Mouse (Mus musculus): ENCODE measurements around the gene Hsf2. TPM values are rescaled to one million over a fixed set of nuclear protein-coding genes. Genes with fewer than 3 reads are reported as not detected.
"Not testable (repeated sequence)": the region's sequence is repeated elsewhere in the genome, so short reads cannot be mapped to it uniquely, and the experiment has no call there.

The Hsf2 gene
- polyA plus RNA-seq, 1 experiment, result 4.9 TPM

DNA sequence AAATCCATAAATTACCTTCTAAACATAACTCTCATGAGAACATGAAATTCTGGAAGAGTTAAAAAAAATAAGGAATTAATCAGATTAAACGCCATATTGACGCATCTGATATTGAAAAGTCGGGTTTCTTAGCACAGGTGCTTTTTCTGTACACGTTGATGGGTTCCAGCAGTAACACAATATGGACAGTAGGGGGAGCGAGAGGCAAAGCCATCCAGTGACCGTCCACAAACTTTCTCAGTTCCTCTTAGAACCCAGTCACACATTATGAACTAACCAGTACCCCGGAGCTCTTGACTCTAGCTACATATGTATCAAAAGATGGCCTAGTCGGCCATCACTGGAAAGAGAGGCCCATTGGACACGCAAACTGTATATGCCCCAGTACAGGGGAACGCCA is 22.9 kb upstream of the Hsf2 start:
- not testable (repeated sequence) for H3K4me1 ChIP-seq (ENCODE audit: control insufficient read depth, insufficient read depth, low read length); H3K27me3 ChIP-seq (replicated peaks; ENCODE audit: control insufficient read depth, insufficient read depth, low read length); H3K36me3 ChIP-seq (ENCODE audit: control insufficient read depth, insufficient read depth, low read length); H3K4me3 ChIP-seq (ENCODE audit: insufficient read depth, low read depth, low read length); H3K27ac ChIP-seq (ENCODE audit: insufficient read depth, low read depth, low read length)
- peak; percentile 88 for TF ChIP-seq CTCF (conservative IDR thresholded peaks at IDR 0.05; ENCODE audit: insufficient read depth, insufficient read length, low read depth, low read length)
- 23% methylated on average over 10 of the region's 10 CpGs for WGBS
- DNase-seq, result peak; percentile 59

DNA sequence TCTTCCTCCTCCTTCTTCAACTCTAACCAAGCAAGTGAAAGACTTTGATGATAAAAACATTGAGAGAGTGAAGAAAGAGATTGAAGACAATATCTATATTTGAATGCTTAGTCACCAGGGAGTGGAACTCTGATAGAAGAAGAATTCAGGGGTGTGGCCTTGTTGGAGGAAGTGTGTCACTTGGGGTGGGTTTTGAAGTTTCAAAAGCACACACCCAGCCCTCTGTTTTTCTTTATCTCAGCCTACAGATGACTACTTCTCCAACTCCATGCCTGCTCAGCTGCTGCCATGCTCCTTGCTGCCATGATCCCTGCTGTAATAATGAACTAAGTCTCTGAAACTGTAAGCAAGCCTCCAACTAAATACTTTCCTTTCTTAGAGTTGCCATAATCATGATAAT is 20.4 kb upstream of the Hsf2 start:
- Histone ChIP-seq H3K36me3 (ENCODE audit: control insufficient read depth, insufficient read depth, low read length) (no peaks in the 10 kb centered on the region), H3K27ac (ENCODE audit: insufficient read depth, low read depth, low read length) (no peak overlapping the region), H3K27me3 (replicated peaks; ENCODE audit: control insufficient read depth, insufficient read depth, low read length) (no peaks in the 10 kb centered on the region), H3K4me1 (ENCODE audit: control insufficient read depth, insufficient read depth, low read length) (no peaks in the 10 kb centered on the region), H3K4me3 (ENCODE audit: insufficient read depth, low read depth, low read length) (no peak overlapping the region)
- TF ChIP-seq POLR2A (IDR thresholded peaks at IDR 0.05; ENCODE audit: low read depth, low read length) (no peak), CTCF (conservative IDR thresholded peaks at IDR 0.05; ENCODE audit: insufficient read depth, insufficient read length, low read depth, low read length) (no peak)
- no peak for DNase-seq

DNA sequence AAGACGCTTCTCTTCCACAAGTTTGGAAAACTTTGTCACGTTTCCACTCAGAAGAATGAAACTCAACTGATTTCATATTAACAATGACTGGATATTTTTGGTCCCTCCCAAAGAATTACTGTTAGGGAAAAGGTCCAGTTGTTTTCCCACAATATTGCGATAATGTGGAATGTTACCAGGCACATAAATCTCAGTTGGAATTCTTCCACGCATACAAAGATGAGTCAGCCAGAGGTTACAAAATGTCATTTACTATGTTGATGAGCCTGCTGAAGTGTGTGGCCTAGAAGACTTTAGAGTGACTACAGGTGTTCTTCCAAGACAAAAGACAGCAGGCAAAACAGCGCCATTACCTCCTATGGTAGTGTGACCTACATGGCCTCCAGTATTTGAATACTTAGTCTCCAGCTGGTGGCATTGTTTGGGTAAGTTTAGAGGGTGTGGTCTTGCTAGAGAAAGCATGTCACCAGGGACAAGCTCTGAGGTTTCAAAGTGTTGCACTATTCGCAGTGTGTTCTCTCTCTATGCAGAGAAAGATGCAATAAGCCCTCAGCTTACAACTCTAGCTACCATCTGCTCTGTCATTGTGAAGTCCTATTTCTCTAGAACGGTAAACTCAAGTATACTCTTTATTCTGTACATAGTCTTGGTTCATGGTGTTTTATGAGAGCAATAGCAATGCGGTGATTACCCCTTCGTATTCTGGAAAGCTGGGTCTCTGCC is 8.9 kb upstream of the Hsf2 start:
- DNase-seq, result no peak
- 72% methylated on average over 9 of the region's 9 CpGs for WGBS
- no peak overlapping the region for H3K27ac ChIP-seq (ENCODE audit: insufficient read depth, low read depth, low read length)

DNA sequence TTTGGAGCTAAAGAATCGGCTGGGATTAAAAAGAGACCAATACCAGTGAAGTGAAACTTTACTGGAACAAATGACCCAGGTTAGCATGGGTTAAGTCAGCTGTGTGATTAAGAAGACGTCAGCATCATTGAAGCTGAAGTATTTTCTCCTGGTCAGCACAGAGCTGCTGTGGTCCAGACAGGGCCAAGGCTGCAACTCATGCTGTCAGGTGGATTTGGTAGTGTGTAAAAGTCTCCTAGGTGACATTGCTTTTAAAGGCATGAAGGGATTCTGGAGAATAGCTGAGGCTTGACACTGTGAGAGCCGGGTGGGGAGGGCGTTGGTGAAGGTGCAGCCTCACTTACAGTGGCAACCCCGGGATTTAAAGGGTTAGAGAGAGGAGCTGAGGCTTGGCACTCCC is 4.5 kb upstream of the Hsf2 start:
- H3K27ac ChIP-seq (ENCODE audit: insufficient read depth, low read depth, low read length), result no peak overlapping the region
- WGBS, result 52% methylated on average over 5 of the region's 5 CpGs
- no peak for TF ChIP-seq POLR2A (IDR thresholded peaks at IDR 0.05; ENCODE audit: low read depth, low read length)
- TF ChIP-seq CTCF (conservative IDR thresholded peaks at IDR 0.05; ENCODE audit: insufficient read depth, insufficient read length, low read depth, low read length), result no peak
- no peaks in the 10 kb centered on the region for H3K27me3 ChIP-seq (replicated peaks; ENCODE audit: control insufficient read depth, insufficient read depth, low read length)
- no peaks in the 10 kb centered on the region; the same call in 1 of the 2 replicates for H3K4me1 ChIP-seq (ENCODE audit: control insufficient read depth, insufficient read depth, low read length)
- H3K4me3 ChIP-seq (ENCODE audit: insufficient read depth, low read depth, low read length), result no peak overlapping the region
- no peak for DNase-seq
- H3K36me3 ChIP-seq (ENCODE audit: control insufficient read depth, insufficient read depth, low read length), result no peaks in the 10 kb centered on the region

More for the DNA sequence above, 8.9 kb upstream of the Hsf2 start:
- Histone ChIP-seq H3K4me3 (ENCODE audit: insufficient read depth, low read depth, low read length) (no peak overlapping the region), H3K36me3 (ENCODE audit: control insufficient read depth, insufficient read depth, low read length) (no peaks in the 10 kb centered on the region), H3K4me1 (ENCODE audit: control insufficient read depth, insufficient read depth, low read length) (no peaks in the 10 kb centered on the region), H3K27me3 (replicated peaks; ENCODE audit: control insufficient read depth, insufficient read depth, low read length) (no peaks in the 10 kb centered on the region)
- no peak for TF ChIP-seq CTCF (conservative IDR thresholded peaks at IDR 0.05; ENCODE audit: insufficient read depth, insufficient read length, low read depth, low read length)
- TF ChIP-seq POLR2A (IDR thresholded peaks at IDR 0.05; ENCODE audit: low read depth, low read length), result no peak

DNA sequence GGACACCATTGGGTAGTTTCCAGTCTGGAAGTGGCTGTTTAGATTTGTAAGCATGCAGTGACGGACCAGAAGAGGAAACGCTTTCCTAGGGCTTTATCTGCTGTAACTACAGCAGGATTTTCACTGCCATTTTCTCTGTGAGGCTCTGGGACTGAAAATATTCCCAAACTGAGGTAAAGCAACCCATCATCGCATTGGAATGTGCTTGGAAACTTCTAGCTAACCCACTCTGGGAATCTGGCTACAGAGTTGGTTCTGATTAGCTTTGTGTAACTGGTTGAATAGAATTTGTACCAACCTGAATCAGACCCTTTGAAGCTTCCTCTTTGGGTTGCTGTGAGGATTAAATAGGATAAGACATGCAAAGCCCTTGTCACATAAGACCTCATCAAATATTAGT is 1.4 kb upstream of the Hsf2 start:
- H3K27ac ChIP-seq (ENCODE audit: insufficient read depth, low read depth, low read length), result no peak overlapping the region
- peaks cover 8% of the 10 kb centered on the region; the same call in 1 of the 2 replicates for H3K4me1 ChIP-seq (ENCODE audit: control insufficient read depth, insufficient read depth, low read length)
- DNase-seq, result no peak
- H3K4me3 ChIP-seq (ENCODE audit: insufficient read depth, low read depth, low read length), result no peak overlapping the region
- TF ChIP-seq POLR2A (IDR thresholded peaks at IDR 0.05; ENCODE audit: low read depth, low read length), result no peak
- TF ChIP-seq CTCF (conservative IDR thresholded peaks at IDR 0.05; ENCODE audit: insufficient read depth, insufficient read length, low read depth, low read length), result no peak
- no peaks in the 10 kb centered on the region for H3K36me3 ChIP-seq (ENCODE audit: control insufficient read depth, insufficient read depth, low read length)
- WGBS, result 92% methylated on average over 3 of the region's 3 CpGs
- no peaks in the 10 kb centered on the region for H3K27me3 ChIP-seq (replicated peaks; ENCODE audit: control insufficient read depth, insufficient read depth, low read length)

DNA sequence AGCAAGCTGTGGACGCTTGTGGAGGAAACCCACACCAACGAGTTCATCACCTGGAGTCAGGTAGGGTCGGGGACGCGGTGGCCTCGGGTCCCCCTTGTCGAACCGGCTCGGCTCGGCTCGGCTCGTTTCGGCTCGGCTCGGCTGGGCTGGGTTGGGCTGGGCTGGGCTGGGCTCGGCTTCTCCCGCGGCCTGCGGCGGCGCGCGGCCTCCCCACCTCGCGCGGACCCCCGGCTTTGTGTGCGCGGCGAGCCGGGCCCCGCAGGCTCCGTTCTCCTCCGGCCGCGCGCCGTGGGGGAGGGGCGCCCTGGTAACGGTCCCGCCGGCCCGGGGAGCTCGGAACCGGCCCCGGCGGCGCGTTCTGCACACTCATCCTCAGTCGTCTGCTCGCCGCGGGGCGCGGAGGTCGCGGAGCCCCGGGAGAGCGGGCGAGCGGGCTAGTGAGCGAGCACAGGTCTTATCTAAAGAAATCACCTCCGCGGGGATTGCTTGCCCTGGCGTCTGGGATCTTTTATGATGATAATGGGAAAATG is 422 bp downstream of the Hsf2 start:
- Histone ChIP-seq H3K4me1 (ENCODE audit: control insufficient read depth, insufficient read depth, low read length) (peaks cover 10% of the 10 kb centered on the region; the same call in 1 of the 2 replicates), H3K36me3 (ENCODE audit: control insufficient read depth, insufficient read depth, low read length) (no peaks in the 10 kb centered on the region; the same call in 1 of the 2 replicates), H3K27me3 (replicated peaks; ENCODE audit: control insufficient read depth, insufficient read depth, low read length) (no peaks in the 10 kb centered on the region), H3K4me3 (ENCODE audit: insufficient read depth, low read depth, low read length) (peak overlapping the region; percentile 94), H3K27ac (ENCODE audit: insufficient read depth, low read depth, low read length) (peak overlapping the region; percentile 87)
- no peak for TF ChIP-seq CTCF (conservative IDR thresholded peaks at IDR 0.05; ENCODE audit: insufficient read depth, insufficient read length, low read depth, low read length)
- no peak for TF ChIP-seq POLR2A (IDR thresholded peaks at IDR 0.05; ENCODE audit: low read depth, low read length)
- no peak for DNase-seq
- under 1% methylated on average over 65 of the region's 65 CpGs for WGBS

DNA sequence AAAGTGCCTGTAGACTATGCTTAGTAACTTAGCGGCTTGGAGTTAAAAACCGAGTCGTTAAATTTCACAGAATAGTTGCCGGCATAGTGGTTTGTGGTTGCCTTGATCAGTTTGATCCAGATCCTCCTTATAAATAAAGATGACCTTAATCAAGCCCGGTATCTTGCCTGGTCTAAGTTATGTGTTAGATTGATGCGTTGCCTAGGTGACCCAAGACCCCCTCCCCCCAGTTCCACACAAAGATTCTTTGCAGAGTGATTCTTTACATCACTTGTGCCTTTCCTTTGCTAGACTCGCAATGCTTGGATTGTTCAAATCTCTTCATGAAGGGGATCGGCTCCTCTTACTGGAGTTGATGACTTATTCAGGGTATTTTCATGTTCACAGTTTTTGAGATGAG is 1.0 kb downstream of the Hsf2 start:
- peak overlapping the region; percentile 54 for H3K4me3 ChIP-seq (ENCODE audit: insufficient read depth, low read depth, low read length)
- TF ChIP-seq POLR2A (IDR thresholded peaks at IDR 0.05; ENCODE audit: low read depth, low read length), result no peak
- no peak for TF ChIP-seq CTCF (conservative IDR thresholded peaks at IDR 0.05; ENCODE audit: insufficient read depth, insufficient read length, low read depth, low read length)
- H3K4me1 ChIP-seq (ENCODE audit: control insufficient read depth, insufficient read depth, low read length), result peaks cover 10% of the 10 kb centered on the region; the same call in 1 of the 2 replicates
- H3K36me3 ChIP-seq (ENCODE audit: control insufficient read depth, insufficient read depth, low read length), result no peaks in the 10 kb centered on the region; the same call in 1 of the 2 replicates
- no peak for DNase-seq
- H3K27me3 ChIP-seq (replicated peaks; ENCODE audit: control insufficient read depth, insufficient read depth, low read length), result no peaks in the 10 kb centered on the region
- H3K27ac ChIP-seq (ENCODE audit: insufficient read depth, low read depth, low read length), result no peak overlapping the region
- WGBS, result 3% methylated on average over 8 of the region's 8 CpGs

Data from kidney, adult 2 months (tissue).